Comparison of ENCODE assay signal across 8 mouse cellular contexts in genomic region chr7:132931560-132932351, GRCm38 (mm10). TPM values are rescaled to one million over a fixed set of nuclear protein-coding genes. Genes with fewer than 3 reads are reported as not detected.
DNase-seq lines count a peak whose midpoint lies in the region.

No protein-coding gene starts in this region.

- peak; percentile 54 for DNase-seq in MN1 (ENCODE audit: low spot score)
- DNase-seq in cerebellum, adult 11-12 months = peak; percentile 62
- peak; percentile 37 for DNase-seq in forelimb bud, embryonic 11.5 days (ENCODE audit: low read depth, low spot score)
- DNase-seq in heart, postnatal 4 days = peak; percentile 63
- DNase-seq in layer of hippocampus, adult 9-11 months = peak; percentile 20
- peak; percentile 62 to 65 for DNase-seq in lung, postnatal 4 days
- peak; percentile 60 for DNase-seq in retina, embryonic 14.5 days (ENCODE audit: low spot score)
- peak; percentile 38 to 44 for DNase-seq in urinary bladder, postnatal 36 days (ENCODE audit: low spot score in 2 of 2)

RNA-seq across cellular contexts. Expression of gene Zranb1, which starts 0.8 kb away (rescaled TPM):
- total RNA-seq in heart, postnatal 4 days (2021) = 10 to 100 TPM; 35.0 to 36.1 TPM

Comparison
In these comparisons a context has a peak if more than half of its experiments do, and no peak if none do; other contexts are left out.
1. Peak in every context shown above with its lines: DNase-seq.